Mouse (Mus musculus): ENCODE results near the gene Mgea5. TPM values are rescaled to one million over a fixed set of nuclear protein-coding genes. Genes with fewer than 3 reads are reported as not detected.

Mgea5 gene
- polyA plus RNA-seq, 1 experiment from 2014 or later, result 42.2 TPM

- no peak overlapping the region for H3K9ac ChIP-seq
- H3K9me3 ChIP-seq, result no peaks in the 10 kb centered on the region
- 77% methylated on average over 3 of the region's 3 CpGs for WGBS
- 0 out of 2 replicates have a peak, but pooled peaks cover 3% of the 10 kb centered on the region for H3K27me3 ChIP-seq (replicated peaks)
- ATAC-seq (ENCODE audit: insufficient read depth, low FRiP score, low read depth), result no peak
- H3K4me1 ChIP-seq, result no peaks in the 10 kb centered on the region
- no peak overlapping the region for H3K4me2 ChIP-seq
- no peaks in the 10 kb centered on the region for H3K36me3 ChIP-seq
- H3K4me3 ChIP-seq (replicated peaks), result no peak overlapping the region
- no peak overlapping the region for H3K27ac ChIP-seq
These were observed 74.9 kb downstream of the Mgea5 start for GRCm38 (mm10) chr19:45708704-45709103.

Other genes with a start within 250 kb of the Mgea5 start
- 12.5 and 12.8 TPM in 2 replicates for gene Poll, start 223.3 kb downstream of the Mgea5 start, polyA plus RNA-seq (2015; fragmentation: Nextera tagmentation; extraction: Ambion mirVana)
- gene Gm17018, start 223.2 kb downstream of the Mgea5 start, polyA plus RNA-seq (2015; fragmentation: Nextera tagmentation; extraction: Ambion mirVana), result 37.5 and 43.2 TPM in 2 replicates
- gene Fbxw4, start 123.5 kb downstream of the Mgea5 start, polyA plus RNA-seq (2015; fragmentation: Nextera tagmentation; extraction: Ambion mirVana), result 3.7 and 4.4 TPM in 2 replicates
- gene Fgf8, start 40.9 kb downstream of the Mgea5 start, polyA plus RNA-seq (2015; fragmentation: Nextera tagmentation; extraction: Ambion mirVana), result 0.17 TPM in 1 of 2 replicates, not detected in the other
- gene Npm3, start 34.2 kb downstream of the Mgea5 start, polyA plus RNA-seq (2015; fragmentation: Nextera tagmentation; extraction: Ambion mirVana), result 16.0 and 16.3 TPM in 2 replicates
- 1.6 and 2.8 TPM in 2 replicates for gene Kcnip2, start 32.2 kb upstream of the Mgea5 start, polyA plus RNA-seq (2015; fragmentation: Nextera tagmentation; extraction: Ambion mirVana)
- 13.1 and 17.3 TPM in 2 replicates for gene Armh3, start 214.7 kb upstream of the Mgea5 start, polyA plus RNA-seq (2015; fragmentation: Nextera tagmentation; extraction: Ambion mirVana)
- 8.1 TPM in 2 replicates for gene Hps6, start 219.7 kb upstream of the Mgea5 start, polyA plus RNA-seq (2015; fragmentation: Nextera tagmentation; extraction: Ambion mirVana)

Data from stomach, embryonic 15.5 days (tissue).